Mouse (Mus musculus) left cerebral cortex, adult 2 months (tissue): ENCODE measurements around the gene Glipr1l2. TPM values are rescaled to one million over a fixed set of nuclear protein-coding genes. Genes with fewer than 3 reads are reported as not detected.

Experiments used
- DNase-seq, 2 experiments: peaks; one replicate each; pipeline ENCODE4 v3.0.0; 2021 to 2022; ENCODE audit warnings: low spot score in 2 of 2, mixed read lengths in 1 of 2; ENCODE audit errors: extremely low spot score in 1 of 2
- H3K27ac ChIP-seq: fragments of 200-600 bp; 2 replicates; pipeline ENCODE4 v1.8.1; 2022
- H3K4me3 ChIP-seq: fragments of 200-600 bp; 2 replicates; pipeline ENCODE4 v1.8.1; 2022
- CTCF ChIP-seq: fragments of 200-600 bp; IDR thresholded peaks from 2 replicates; pipeline ENCODE4 v1.8.1; 2022; ENCODE audit warnings: antibody characterized with exemption, mild to moderate bottlenecking, moderate library complexity
- intact Hi-C: fragments of 180-260 bp; cut with DNase I; formaldehyde crosslinking; loops from one replicate; pipeline ENCODE4 v1.15.1; 2025
- total RNA-seq, 2 experiments: library from RNA; stranded (reverse); gene quantifications; 2 replicates each; pipeline ENCODE4 v1.2.3; 2021

Gene Glipr1l2
- total RNA-seq, 2 experiments from 2014 or later, result not detected

GRCm38 (mm10) chr10:112132194-112132593, 49.0 kb downstream of the Glipr1l2 start:
- intact Hi-C loops, result no loop called here
- Histone ChIP-seq H3K27ac (no peak overlapping the region), H3K4me3 (no peak overlapping the region)
- TF ChIP-seq CTCF, result no peak
- no peak for DNase-seq

DNA sequence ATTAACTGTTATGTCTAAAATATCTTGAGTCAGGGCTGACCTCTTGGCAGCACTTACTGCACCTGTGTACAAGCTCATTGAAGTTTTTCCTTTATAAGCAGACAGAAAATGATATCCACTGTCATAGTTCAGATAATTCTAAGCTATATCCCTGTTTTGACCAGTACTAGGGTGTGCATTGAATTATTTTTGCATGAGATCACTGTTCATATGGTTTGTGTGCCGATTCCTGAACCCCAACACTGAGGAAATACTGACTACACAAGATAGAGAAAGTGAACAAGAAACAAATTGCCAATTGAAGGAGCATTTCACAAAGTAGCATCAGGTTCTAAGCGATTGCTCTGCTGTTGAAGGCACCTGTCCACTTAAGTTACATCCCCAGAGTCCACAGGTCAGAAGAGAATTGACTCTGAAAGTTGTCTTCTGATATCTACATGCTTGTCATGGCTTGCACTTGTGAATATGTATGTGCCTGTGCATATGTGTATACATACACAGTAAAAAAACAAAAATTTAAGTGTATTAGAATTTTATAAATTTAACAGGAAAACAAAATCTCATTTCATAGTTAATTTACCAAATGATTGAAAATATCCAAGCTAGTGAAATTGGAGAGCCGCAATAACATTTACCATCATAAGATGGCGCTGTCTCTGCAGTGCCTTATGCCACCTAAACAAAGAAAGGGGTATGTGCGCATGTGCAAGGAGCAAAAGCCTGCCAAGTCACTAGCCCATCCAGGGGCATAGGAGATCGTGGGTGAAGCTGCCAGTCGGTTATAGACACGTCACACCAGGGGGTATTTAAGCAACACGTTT, 55.1 kb downstream of the Glipr1l2 start:
- Histone ChIP-seq H3K27ac (no peak overlapping the region), H3K4me3 (peak overlapping the region; percentile 32)
- intact Hi-C loops, result no loop called here
- DNase-seq, result peak in 1 of 2 experiments; percentile 23
- peak; percentile 70 for TF ChIP-seq CTCF

DNA sequence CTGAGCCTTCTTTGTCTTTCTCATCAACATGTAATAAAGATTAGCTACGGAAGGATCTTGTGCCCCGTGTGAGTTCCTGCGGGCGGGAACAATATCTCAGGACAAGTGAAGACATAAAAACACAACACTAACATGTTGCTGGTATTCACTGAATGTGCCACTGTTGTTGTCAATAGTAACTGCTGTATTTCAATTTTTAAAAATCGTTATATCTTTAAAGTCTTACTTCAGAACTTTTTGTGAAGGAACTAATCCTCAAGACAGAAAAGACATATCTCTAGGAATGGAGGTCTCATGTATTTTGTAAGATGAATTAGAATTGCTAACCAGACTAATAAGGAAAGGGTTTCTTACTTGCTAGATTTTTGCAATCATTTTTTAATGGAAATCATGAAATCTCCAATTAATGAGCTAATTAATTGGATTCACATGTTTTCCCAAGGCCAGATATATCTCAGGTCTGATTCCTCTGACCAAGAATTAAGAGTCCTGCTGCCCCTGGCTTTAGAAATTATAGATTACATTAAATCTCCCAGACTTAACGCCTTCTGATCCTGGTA, 55.8 kb downstream of the Glipr1l2 start:
- H3K27ac ChIP-seq, result no peak overlapping the region
- intact Hi-C loops, result loop anchor here (1.0 kb wide), 1 partner anchor 60 kb away; no protein-coding TSS in a partner anchor
- TF ChIP-seq CTCF, result no peak
- DNase-seq, result no peak
- H3K4me3 ChIP-seq, result peak overlapping the region; percentile 32

- DNase-seq, result no peak
- intact Hi-C loops, result loop anchor here (1.0 kb wide), 1 partner anchor 61 kb away; no protein-coding TSS in a partner anchor
- Histone ChIP-seq H3K27ac (no peak overlapping the region), H3K4me3 (no peak overlapping the region)
- TF ChIP-seq CTCF, result no peak
These were observed 56.7 kb downstream of the Glipr1l2 start for GRCm38 (mm10) chr10:112139834-112140233.

Other genes starting within 250 kb of the Glipr1l2 start
- gene Krr1, start 110.7 kb upstream of the Glipr1l2 start, total RNA-seq, result 10 to 100 TPM; 38.0 to 42.6 TPM
- 1 to 10 TPM in 1 of 2 experiments, under 1 TPM in 1; 0.97 to 2.2 TPM for gene Glipr1, start 80.7 kb upstream of the Glipr1l2 start, total RNA-seq
- gene Glipr1l1, start 23.2 kb upstream of the Glipr1l2 start, total RNA-seq, result not detected
- gene Glipr1l3, start 77.0 kb downstream of the Glipr1l2 start, total RNA-seq, result not detected
- not detected for gene Caps2, start 80.3 kb downstream of the Glipr1l2 start, total RNA-seq
- gene Kcnc2, start 187.8 kb downstream of the Glipr1l2 start, total RNA-seq, result 10 to 100 TPM; 90.6 to 91.3 TPM